Mouse (Mus musculus): ENCODE data around the gene Bbs7. TPM values are rescaled to one million over a fixed set of nuclear protein-coding genes. Genes with fewer than 3 reads are reported as not detected.
"Not testable (repeated sequence)": the region's sequence is repeated elsewhere in the genome, so short reads cannot be mapped to it uniquely, and the experiment has no call there.

The Bbs7 gene
- 23.3 and 23.6 TPM in 2 replicates for polyA plus RNA-seq (2015; fragmentation: Nextera tagmentation; extraction: Ambion mirVana)

- peaks cover 15% of the 10 kb centered on the region for H3K4me1 ChIP-seq
- H3K9ac ChIP-seq (replicated peaks), result peak within 1 kb of the TSS; percentile 76
- H3K4me3 ChIP-seq (replicated peaks), result peak within 1 kb of the TSS; percentile 78
- peak; percentile 100 for ATAC-seq (ENCODE audit: low FRiP score)
- H3K27me3 ChIP-seq (replicated peaks), result no peaks in the 10 kb centered on the region
- peak within 1 kb of the TSS; percentile 89 for H3K27ac ChIP-seq (replicated peaks)
- H3K36me3 ChIP-seq, result no peaks in the 10 kb centered on the region
- H3K4me2 ChIP-seq, result peak within 1 kb of the TSS; percentile 68
- 2% methylated on average over 38 of the region's 38 CpGs for WGBS
- no peaks in the 10 kb centered on the region for H3K9me3 ChIP-seq (replicated peaks)
Observed at GRCm38 (mm10) chr3:36613202-36613907, at the start of gene Bbs7. TSS of gene Bbs7 (minus strand) at chr3:36613477.

GRCm38 (mm10) chr3:36645245-36645559 is 31.9 kb upstream of the Bbs7 start:
- H3K4me1 ChIP-seq; H3K9me3 ChIP-seq (replicated peaks); H3K36me3 ChIP-seq; ATAC-seq (ENCODE audit: low FRiP score); H3K27me3 ChIP-seq (replicated peaks); H3K9ac ChIP-seq (replicated peaks); H3K4me2 ChIP-seq; H3K4me3 ChIP-seq (replicated peaks); H3K27ac ChIP-seq (replicated peaks): not testable (repeated sequence)

GRCm38 (mm10) chr3:36644554-36645244 is 31.4 kb upstream of the Bbs7 start:
- WGBS, result 82% methylated on average over 3 of the region's 3 CpGs
- Histone ChIP-seq H3K9me3 (replicated peaks) (no peaks in the 10 kb centered on the region), H3K27me3 (replicated peaks) (no peaks in the 10 kb centered on the region), H3K9ac (replicated peaks) (no peak overlapping the region), H3K4me1 (no peaks in the 10 kb centered on the region), H3K4me3 (replicated peaks) (no peak overlapping the region), H3K27ac (replicated peaks) (no peak overlapping the region), H3K4me2 (no peak overlapping the region), H3K36me3 (no peaks in the 10 kb centered on the region)
- no peak for ATAC-seq (ENCODE audit: low FRiP score)

GRCm38 (mm10) chr3:36643354-36643753 is 30.1 kb upstream of the Bbs7 start:
- no peak for ATAC-seq (ENCODE audit: low FRiP score)
- Histone ChIP-seq H3K36me3 (peaks cover 4% of the 10 kb centered on the region; the same call in 1 of the 2 replicates), H3K9ac (replicated peaks) (no peak overlapping the region), H3K27me3 (replicated peaks) (no peaks in the 10 kb centered on the region), H3K9me3 (replicated peaks) (no peaks in the 10 kb centered on the region), H3K27ac (replicated peaks) (no peak overlapping the region), H3K4me2 (no peak overlapping the region), H3K4me3 (replicated peaks) (no peak overlapping the region), H3K4me1 (no peaks in the 10 kb centered on the region)
- 81% methylated on average over 3 of the region's 3 CpGs for WGBS

GRCm38 (mm10) chr3:36642736-36643135 is 29.5 kb upstream of the Bbs7 start:
- Histone ChIP-seq H3K27ac (replicated peaks) (no peak overlapping the region), H3K36me3 (peaks cover 7% of the 10 kb centered on the region; the same call in 1 of the 2 replicates), H3K27me3 (replicated peaks) (no peaks in the 10 kb centered on the region), H3K4me3 (replicated peaks) (no peak overlapping the region), H3K9ac (replicated peaks) (no peak overlapping the region), H3K9me3 (replicated peaks) (no peaks in the 10 kb centered on the region), H3K4me1 (no peaks in the 10 kb centered on the region), H3K4me2 (no peak overlapping the region)
- WGBS, result 76% methylated on average over 13 of the region's 13 CpGs
- ATAC-seq (ENCODE audit: low FRiP score), result no peak

- Histone ChIP-seq H3K9ac (replicated peaks) (no peak overlapping the region), H3K4me2 (no peak overlapping the region), H3K36me3 (peaks cover 7% of the 10 kb centered on the region; the same call in 1 of the 2 replicates), H3K4me1 (no peaks in the 10 kb centered on the region), H3K9me3 (replicated peaks) (no peaks in the 10 kb centered on the region), H3K27me3 (replicated peaks) (no peaks in the 10 kb centered on the region), H3K27ac (replicated peaks) (no peak overlapping the region), H3K4me3 (replicated peaks) (no peak overlapping the region)
- 70% methylated on average over 2 of the region's 2 CpGs for WGBS
- ATAC-seq (ENCODE audit: low FRiP score), result no peak
Observed at GRCm38 (mm10) chr3:36640787-36641186, 27.5 kb upstream of the Bbs7 start.

- peaks cover 7% of the 10 kb centered on the region; the same call in 1 of the 2 replicates for H3K36me3 ChIP-seq
- H3K4me2 ChIP-seq, result no peak overlapping the region
- H3K4me1 ChIP-seq, result no peaks in the 10 kb centered on the region
- peak; percentile 69; the same call in 1 of the 2 replicates for ATAC-seq (ENCODE audit: low FRiP score)
- H3K27ac ChIP-seq (replicated peaks), result no peak overlapping the region
- H3K27me3 ChIP-seq (replicated peaks), result no peaks in the 10 kb centered on the region
- no peaks in the 10 kb centered on the region for H3K9me3 ChIP-seq (replicated peaks)
- WGBS, result 22% methylated on average over 4 of the region's 4 CpGs
- H3K9ac ChIP-seq (replicated peaks), result no peak overlapping the region
- H3K4me3 ChIP-seq (replicated peaks), result no peak overlapping the region
Observed at GRCm38 (mm10) chr3:36635449-36635848, 22.2 kb upstream of the Bbs7 start.

- no peaks in the 10 kb centered on the region for H3K9me3 ChIP-seq (replicated peaks)
- WGBS, result 84% methylated on average over 2 of the region's 2 CpGs
- H3K4me1 ChIP-seq, result no peaks in the 10 kb centered on the region
- no peak overlapping the region for H3K4me3 ChIP-seq (replicated peaks)
- no peak overlapping the region for H3K27ac ChIP-seq (replicated peaks)
- ATAC-seq (ENCODE audit: low FRiP score), result no peak
- H3K9ac ChIP-seq (replicated peaks), result no peak overlapping the region
- H3K36me3 ChIP-seq, result peaks cover 3% of the 10 kb centered on the region; the same call in 1 of the 2 replicates
- H3K27me3 ChIP-seq (replicated peaks), result no peaks in the 10 kb centered on the region
- no peak overlapping the region for H3K4me2 ChIP-seq
Observed at GRCm38 (mm10) chr3:36626803-36627202, 13.5 kb upstream of the Bbs7 start.

- Histone ChIP-seq H3K4me1 (peaks cover 7% of the 10 kb centered on the region), H3K27ac (replicated peaks) (no peak overlapping the region), H3K27me3 (replicated peaks) (no peaks in the 10 kb centered on the region), H3K9ac (replicated peaks) (no peak overlapping the region), H3K4me3 (replicated peaks) (no peak overlapping the region), H3K9me3 (replicated peaks) (no peaks in the 10 kb centered on the region), H3K36me3 (no peaks in the 10 kb centered on the region), H3K4me2 (no peak overlapping the region)
- WGBS, result 85% methylated on average over 7 of the region's 7 CpGs
- ATAC-seq (ENCODE audit: low FRiP score), result no peak
Observed at GRCm38 (mm10) chr3:36618181-36618580, 4.9 kb upstream of the Bbs7 start.

GRCm38 (mm10) chr3:36613908-36614255 is 605 bp upstream of the Bbs7 start:
- H3K27ac ChIP-seq (replicated peaks), result peak overlapping the region; percentile 89; the same call in 1 of the 2 replicates
- no peak overlapping the region for H3K9ac ChIP-seq (replicated peaks)
- no peaks in the 10 kb centered on the region for H3K36me3 ChIP-seq
- no peaks in the 10 kb centered on the region for H3K27me3 ChIP-seq (replicated peaks)
- no peaks in the 10 kb centered on the region for H3K9me3 ChIP-seq (replicated peaks)
- H3K4me1 ChIP-seq, result peaks cover 15% of the 10 kb centered on the region
- no peak for ATAC-seq (ENCODE audit: low FRiP score)
- H3K4me2 ChIP-seq, result peak overlapping the region; percentile 68
- H3K4me3 ChIP-seq (replicated peaks), result peak overlapping the region; percentile 78; the same call in 1 of the 2 replicates
- WGBS, result 64% methylated on average over 4 of the region's 5 CpGs

GRCm38 (mm10) chr3:36612687-36613086 is 590 bp downstream of the Bbs7 start:
- Histone ChIP-seq H3K4me3 (replicated peaks) (peak overlapping the region; percentile 78), H3K27ac (replicated peaks) (peak overlapping the region; percentile 89), H3K36me3 (no peaks in the 10 kb centered on the region), H3K9me3 (replicated peaks) (no peaks in the 10 kb centered on the region), H3K4me2 (peak overlapping the region; percentile 68), H3K9ac (replicated peaks) (peak overlapping the region; percentile 76), H3K4me1 (peaks cover 15% of the 10 kb centered on the region), H3K27me3 (replicated peaks) (no peaks in the 10 kb centered on the region)
- WGBS, result 7% methylated on average over 6 of the region's 6 CpGs
- ATAC-seq (ENCODE audit: low FRiP score), result peak; percentile 65
